Mouse (Mus musculus) layer of hippocampus, adult 2 months (tissue): ENCODE measurements at regions not wholly inside any gene's neighbourhood (a gene's known extent, or its start where the extent isn't known, plus 50 kb on each side); places are given as distances from the start of the nearest gene placed in this dataset.

Source experiments
- DNase-seq, 2 experiments: peaks; one replicate each; pipeline ENCODE4 v3.0.0; 2022; ENCODE audit warnings: low spot score in 2 of 2
- H3K27ac ChIP-seq: fragments of 200-600 bp; 2 replicates; pipeline ENCODE4 v1.8.1; 2022
- H3K4me3 ChIP-seq: fragments of 200-600 bp; 2 replicates; pipeline ENCODE4 v1.8.1; 2022; ENCODE audit warnings: mild to moderate bottlenecking
- CTCF ChIP-seq: fragments of 200-600 bp; conservative IDR thresholded peaks from 2 replicates; pipeline ENCODE4 v1.8.1; 2022; ENCODE audit warnings: antibody characterized with exemption, mild to moderate bottlenecking, moderate library complexity

- H3K27ac ChIP-seq, result no peak overlapping the region
- TF ChIP-seq CTCF, result no peak
- no peak for DNase-seq
- H3K4me3 ChIP-seq, result no peak overlapping the region
These were observed 178.7 kb upstream of the F930015N05Rik start for GRCm38 (mm10) chr11:64615140-64615539.

GRCm38 (mm10) chr11:64618631-64619385 is 182.4 kb upstream of the F930015N05Rik start:
- DNase-seq, result no peak
- no peak for TF ChIP-seq CTCF
- no peak overlapping the region for H3K4me3 ChIP-seq
- H3K27ac ChIP-seq, result no peak overlapping the region

GRCm38 (mm10) chr11:64627180-64627579 is 190.7 kb upstream of the F930015N05Rik start:
- Histone ChIP-seq H3K4me3 (no peak overlapping the region), H3K27ac (no peak overlapping the region)
- no peak for DNase-seq
- no peak for TF ChIP-seq CTCF

DNA sequence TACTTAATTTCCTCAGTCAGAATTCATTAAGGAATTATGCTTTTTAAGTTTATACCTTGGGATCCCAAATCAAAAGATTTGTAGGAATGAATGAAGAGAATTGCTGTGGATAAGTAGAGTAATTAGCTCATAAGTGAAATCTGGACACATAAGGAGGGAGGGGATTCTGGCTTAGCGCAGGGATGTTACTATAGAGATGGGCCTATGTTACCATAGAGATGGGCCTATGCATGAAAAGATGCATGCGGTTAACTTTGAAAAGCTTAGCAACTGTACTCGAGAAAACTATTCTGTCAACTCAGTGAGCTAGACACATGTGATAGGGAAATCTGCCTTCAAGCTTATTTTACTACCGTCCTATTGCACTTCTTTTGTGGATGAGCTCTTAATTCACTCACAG is 204.5 kb upstream of the F930015N05Rik start:
- DNase-seq, result peak in 1 of 2 experiments; percentile 1
- no peak for TF ChIP-seq CTCF
- Histone ChIP-seq H3K27ac (no peak overlapping the region), H3K4me3 (no peak overlapping the region)

GRCm38 (mm10) chr11:64643171-64643570 is 206.7 kb upstream of the F930015N05Rik start:
- Histone ChIP-seq H3K4me3 (no peak overlapping the region), H3K27ac (no peak overlapping the region)
- no peak for TF ChIP-seq CTCF
- no peak for DNase-seq

DNA sequence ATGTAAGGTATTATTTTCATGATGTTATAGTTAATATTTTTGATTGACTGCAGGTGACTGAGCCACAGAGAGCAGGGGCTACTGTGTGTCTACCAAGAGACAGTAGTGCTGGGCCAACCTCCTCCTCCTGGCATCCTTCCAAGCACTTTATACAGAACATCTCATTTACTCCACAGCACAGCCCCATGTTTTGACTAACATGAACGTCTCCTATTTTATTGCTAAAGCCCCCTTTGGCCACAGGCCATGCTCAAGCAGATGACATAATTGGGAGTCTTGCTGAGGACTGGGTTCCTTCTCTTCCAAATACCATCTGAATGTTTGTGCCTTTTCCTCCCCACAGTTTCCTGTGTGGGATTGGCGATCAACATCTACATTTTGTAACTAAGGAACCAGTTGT is 211.5 kb upstream of the F930015N05Rik start:
- TF ChIP-seq CTCF, result no peak
- no peak for DNase-seq
- no peak overlapping the region for H3K27ac ChIP-seq
- no peak overlapping the region for H3K4me3 ChIP-seq

DNA sequence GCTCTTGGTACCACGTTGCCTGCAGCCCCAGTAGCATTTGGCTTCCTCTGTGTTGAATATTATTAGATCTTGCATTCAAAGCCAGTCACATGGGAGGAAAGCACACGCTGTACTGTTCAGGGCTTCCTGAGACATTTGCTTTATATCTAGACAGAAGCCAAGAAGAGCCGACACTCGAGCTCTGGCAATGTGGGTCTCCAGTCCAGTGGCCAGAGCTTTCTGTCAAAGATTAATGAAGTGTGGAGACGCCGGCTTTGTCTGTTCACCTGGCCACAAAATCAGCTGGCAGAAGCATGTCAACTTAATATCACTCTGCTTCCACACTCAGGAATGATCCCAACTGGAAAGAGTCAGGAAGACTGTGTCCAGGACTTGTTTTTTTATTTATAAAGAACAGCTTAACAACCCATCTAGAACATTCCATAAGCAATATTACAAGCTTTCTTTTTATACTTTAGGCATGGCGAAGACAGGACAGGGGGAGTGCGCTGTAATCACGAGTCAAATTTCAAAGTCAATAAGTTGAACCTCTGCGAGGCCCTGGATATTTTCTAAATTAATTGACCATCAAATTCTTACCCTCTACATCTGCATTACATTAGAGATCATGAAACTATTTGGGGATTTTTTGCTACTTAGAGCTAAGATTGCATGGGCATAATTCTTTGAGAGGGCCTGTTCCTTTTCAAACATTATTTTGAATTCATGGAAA is 214.3 kb upstream of the F930015N05Rik start:
- no peak for TF ChIP-seq CTCF
- no peak overlapping the region for H3K4me3 ChIP-seq
- no peak overlapping the region for H3K27ac ChIP-seq
- no peak for DNase-seq

- DNase-seq, result no peak
- Histone ChIP-seq H3K4me3 (no peak overlapping the region), H3K27ac (no peak overlapping the region)
- TF ChIP-seq CTCF, result no peak
These were observed 216.4 kb upstream of the F930015N05Rik start for GRCm38 (mm10) chr11:64652811-64653210.

- no peak for TF ChIP-seq CTCF
- Histone ChIP-seq H3K27ac (no peak overlapping the region), H3K4me3 (no peak overlapping the region)
- no peak for DNase-seq
These were observed 218.7 kb upstream of the F930015N05Rik start for GRCm38 (mm10) chr11:64655162-64655561.

DNA sequence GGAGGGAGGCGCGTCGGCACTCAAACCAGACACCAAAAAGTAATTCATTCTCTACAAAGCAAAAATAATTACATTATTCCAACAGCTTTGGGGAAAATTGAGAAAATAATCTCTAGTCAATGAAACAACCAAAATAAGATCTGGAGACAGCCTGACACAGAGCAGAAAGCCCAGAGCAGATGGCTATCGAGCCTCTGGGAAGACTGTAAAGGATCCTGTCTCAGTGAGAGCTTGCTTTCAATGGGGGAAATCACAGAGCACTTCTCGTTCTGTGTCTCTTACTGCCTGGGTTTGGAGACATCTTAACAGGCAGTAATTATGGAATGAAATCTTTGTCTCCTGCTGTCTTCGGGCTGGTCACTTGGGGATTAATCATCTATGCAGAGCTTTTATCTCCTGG is 226.7 kb upstream of the F930015N05Rik start:
- no peak overlapping the region for H3K4me3 ChIP-seq
- TF ChIP-seq CTCF, result no peak
- DNase-seq, result no peak
- H3K27ac ChIP-seq, result no peak overlapping the region

- TF ChIP-seq CTCF, result no peak
- no peak for DNase-seq
These were observed 230.6 kb upstream of the F930015N05Rik start for GRCm38 (mm10) chr11:64667010-64667409.

GRCm38 (mm10) chr11:64667521-64667920 is 231.1 kb upstream of the F930015N05Rik start:
- no peak for TF ChIP-seq CTCF
- no peak for DNase-seq
- Histone ChIP-seq H3K4me3 (no peak overlapping the region), H3K27ac (no peak overlapping the region)

More at GRCm38 (mm10) chr11:64667010-64667409, 230.6 kb upstream of the F930015N05Rik start:
- no peak overlapping the region for H3K27ac ChIP-seq
- no peak overlapping the region for H3K4me3 ChIP-seq

- no peak for DNase-seq
- no peak overlapping the region for H3K4me3 ChIP-seq
- no peak for TF ChIP-seq CTCF
- no peak overlapping the region for H3K27ac ChIP-seq
These were observed 235.4 kb upstream of the F930015N05Rik start for GRCm38 (mm10) chr11:64671898-64672297.

DNA sequence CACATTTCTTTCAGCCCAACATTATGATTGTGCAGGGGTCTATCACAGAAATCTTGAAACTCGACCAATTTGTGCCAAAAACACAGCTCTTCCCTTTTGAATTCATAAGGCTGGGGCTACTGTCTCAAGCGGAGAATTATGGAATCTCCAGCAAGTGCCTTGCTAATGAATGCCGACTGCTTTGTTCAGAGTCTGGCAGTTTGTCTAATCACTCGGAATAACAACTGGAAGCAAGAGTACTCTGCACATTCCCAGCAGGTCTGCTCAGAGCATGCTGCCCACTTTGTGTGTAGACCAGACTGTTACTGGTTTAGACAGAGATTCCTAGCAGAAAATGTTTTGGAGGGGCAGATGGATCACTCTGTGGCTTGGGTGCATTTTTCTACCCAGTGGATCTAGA is 237.1 kb upstream of the F930015N05Rik start:
- no peak for DNase-seq
- no peak for TF ChIP-seq CTCF
- Histone ChIP-seq H3K27ac (no peak overlapping the region), H3K4me3 (no peak overlapping the region)
